Mouse (Mus musculus): ENCODE results near the gene Dusp16. TPM values are rescaled to one million over a fixed set of nuclear protein-coding genes. Genes with fewer than 3 reads are reported as not detected.

Gene Dusp16
- polyA plus RNA-seq, 1 experiment from 2014 or later: 14.9 TPM

DNA sequence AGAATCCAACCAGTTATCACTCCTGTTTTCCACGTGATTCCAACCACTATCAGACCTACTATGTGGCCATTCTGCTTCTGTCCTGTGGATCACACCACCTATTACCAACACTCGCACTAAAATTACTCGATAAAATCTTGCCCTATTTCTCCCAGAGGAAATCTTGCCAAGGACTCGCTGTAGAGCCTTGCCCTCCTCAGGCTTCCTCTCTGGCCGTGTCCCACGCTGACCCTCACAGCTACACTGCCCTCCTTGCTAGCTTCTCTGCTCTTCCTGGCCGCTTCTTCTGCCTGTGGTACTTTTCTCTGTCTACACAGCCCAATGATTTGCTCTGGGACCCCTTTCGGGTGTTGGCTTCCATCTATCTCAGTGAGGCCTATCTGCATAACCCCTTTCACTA, 59.6 kb downstream of the Dusp16 start:
- H3K4me1 ChIP-seq (ENCODE audit: control insufficient read depth, insufficient read depth, low read length): peaks cover 10% of the 10 kb centered on the region
- H3K9me3 ChIP-seq (replicated peaks; ENCODE audit: control insufficient read depth, low read length): no peaks in the 10 kb centered on the region; the same call in 1 of the 2 replicates
- no peak overlapping the region for H3K4me3 ChIP-seq (ENCODE audit: low read length)
- ATAC-seq (replicated peaks; ENCODE audit: extremely low read depth, insufficient read depth, low FRiP score): no peak
- H3K4me2 ChIP-seq (ENCODE audit: low read depth, low read length): no peak overlapping the region
- no peaks in the 10 kb centered on the region for H3K27me3 ChIP-seq (ENCODE audit: control insufficient read depth, insufficient read depth, low read length)
- no peak overlapping the region for H3K27ac ChIP-seq (ENCODE audit: low read length)
- no peak overlapping the region for H3K9ac ChIP-seq (ENCODE audit: low read length)
- peaks cover 19% of the 10 kb centered on the region for H3K36me3 ChIP-seq (ENCODE audit: control insufficient read depth, insufficient read depth)
- 90% methylated on average over 8 of the region's 8 CpGs for WGBS

DNA sequence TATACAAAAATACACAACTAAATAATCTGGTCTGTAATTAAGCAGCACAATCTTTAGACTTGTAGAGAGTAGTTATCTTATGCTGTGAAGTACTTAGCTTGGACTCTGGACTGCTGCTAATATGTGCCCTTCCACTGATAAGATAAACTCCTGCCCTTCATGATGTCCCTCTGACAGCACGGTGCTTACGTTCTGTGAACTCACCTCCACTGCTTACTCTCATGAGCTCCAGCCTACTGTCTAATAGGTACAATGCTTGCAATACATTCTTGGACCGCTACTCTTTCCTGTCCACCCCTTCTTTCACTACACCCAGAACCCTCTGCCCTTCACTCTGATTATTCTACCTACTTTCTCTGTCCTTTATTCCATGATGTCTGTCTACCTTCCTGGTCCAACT, 61.4 kb downstream of the Dusp16 start:
- Histone ChIP-seq H3K27me3 (ENCODE audit: control insufficient read depth, insufficient read depth, low read length) (no peaks in the 10 kb centered on the region), H3K4me2 (ENCODE audit: low read depth, low read length) (no peak overlapping the region), H3K4me3 (ENCODE audit: low read length) (no peak overlapping the region), H3K27ac (ENCODE audit: low read length) (peak overlapping the region; percentile 11), H3K36me3 (ENCODE audit: control insufficient read depth, insufficient read depth) (peaks cover 11% of the 10 kb centered on the region), H3K4me1 (ENCODE audit: control insufficient read depth, insufficient read depth, low read length) (peaks cover 10% of the 10 kb centered on the region), H3K9me3 (replicated peaks; ENCODE audit: control insufficient read depth, low read length) (no peaks in the 10 kb centered on the region), H3K9ac (ENCODE audit: low read length) (no peak overlapping the region)
- WGBS: 47% methylated on average over 3 of the region's 3 CpGs
- no peak for ATAC-seq (replicated peaks; ENCODE audit: extremely low read depth, insufficient read depth, low FRiP score)

DNA sequence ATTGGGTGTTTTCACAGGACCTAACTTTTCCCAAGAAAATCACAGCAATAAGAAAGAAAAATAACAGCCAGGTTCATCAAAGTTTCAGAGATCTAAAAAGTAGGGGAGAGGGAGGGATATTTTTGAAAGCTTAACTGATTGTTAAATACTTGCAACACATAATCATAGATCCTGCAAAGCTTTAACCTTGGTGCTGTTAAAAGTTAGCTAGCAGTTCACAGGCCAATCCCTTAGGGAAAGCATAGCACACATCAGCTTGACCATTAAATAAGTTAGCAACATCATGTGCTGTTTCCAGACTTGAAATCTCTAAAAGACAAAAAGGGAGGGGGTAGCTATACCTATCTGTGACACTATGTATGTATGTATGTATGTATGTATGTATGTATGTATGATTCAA, 67.0 kb downstream of the Dusp16 start:
- ATAC-seq (replicated peaks; ENCODE audit: extremely low read depth, insufficient read depth, low FRiP score): no peak
- Histone ChIP-seq H3K27me3 (ENCODE audit: control insufficient read depth, insufficient read depth, low read length) (no peaks in the 10 kb centered on the region), H3K36me3 (ENCODE audit: control insufficient read depth, insufficient read depth) (peaks cover 13% of the 10 kb centered on the region; the same call in 1 of the 2 replicates)

DNA sequence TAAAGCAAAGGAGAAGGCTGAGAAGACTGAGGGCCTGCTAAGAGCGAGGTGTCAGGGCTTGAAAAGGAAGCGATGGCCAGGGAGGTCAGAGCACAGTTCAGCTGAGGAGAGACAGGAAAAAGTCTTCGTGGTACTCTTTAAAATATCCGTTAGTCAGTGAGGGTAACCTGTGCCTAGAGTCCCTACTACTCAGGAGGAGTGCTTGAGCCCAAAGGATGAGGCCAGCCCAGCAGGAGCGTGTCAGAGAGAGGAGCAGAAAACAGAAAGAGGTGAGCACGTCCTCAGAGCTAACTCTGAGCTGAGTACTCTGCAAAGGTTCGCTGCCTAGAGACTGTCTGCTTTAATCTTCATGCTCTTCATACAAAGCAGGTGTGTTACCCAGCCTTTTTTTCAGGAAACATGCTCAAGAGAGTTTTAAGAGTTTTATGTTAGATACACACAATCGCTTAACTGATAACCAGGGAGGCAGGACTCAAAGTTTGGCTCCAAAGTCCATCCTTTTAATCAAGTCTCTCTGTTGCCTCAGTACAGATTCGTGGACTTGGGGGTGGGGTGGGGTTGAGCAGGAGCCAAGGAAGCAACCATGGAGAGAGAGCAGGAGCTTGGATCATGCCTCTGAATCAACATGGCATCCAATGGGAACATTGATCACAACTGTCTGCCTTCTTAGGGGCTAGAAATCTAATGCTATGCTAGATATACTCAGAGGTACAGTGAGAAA, 68.4 kb downstream of the Dusp16 start:
- Histone ChIP-seq H3K36me3 (ENCODE audit: control insufficient read depth, insufficient read depth) (peaks cover 24% of the 10 kb centered on the region; the same call in 1 of the 2 replicates), H3K27me3 (ENCODE audit: control insufficient read depth, insufficient read depth, low read length) (no peaks in the 10 kb centered on the region), H3K27ac (ENCODE audit: low read length) (no peak overlapping the region), H3K9ac (ENCODE audit: low read length) (no peak overlapping the region), H3K4me2 (ENCODE audit: low read depth, low read length) (no peak overlapping the region), H3K4me3 (ENCODE audit: low read length) (no peak overlapping the region), H3K9me3 (replicated peaks; ENCODE audit: control insufficient read depth, low read length) (no peaks in the 10 kb centered on the region), H3K4me1 (ENCODE audit: control insufficient read depth, insufficient read depth, low read length) (no peaks in the 10 kb centered on the region)
- WGBS: 79% methylated on average over 9 of the region's 9 CpGs
- ATAC-seq (replicated peaks; ENCODE audit: extremely low read depth, insufficient read depth, low FRiP score): no peak

More for the DNA sequence above, 67.0 kb downstream of the Dusp16 start:
- no peak overlapping the region for H3K27ac ChIP-seq (ENCODE audit: low read length)
- H3K9me3 ChIP-seq (replicated peaks; ENCODE audit: control insufficient read depth, low read length): no peaks in the 10 kb centered on the region
- H3K4me1 ChIP-seq (ENCODE audit: control insufficient read depth, insufficient read depth, low read length): no peaks in the 10 kb centered on the region; the same call in 1 of the 2 replicates
- no peak overlapping the region for H3K4me2 ChIP-seq (ENCODE audit: low read depth, low read length)
- H3K9ac ChIP-seq (ENCODE audit: low read length): no peak overlapping the region
- H3K4me3 ChIP-seq (ENCODE audit: low read length): no peak overlapping the region

DNA sequence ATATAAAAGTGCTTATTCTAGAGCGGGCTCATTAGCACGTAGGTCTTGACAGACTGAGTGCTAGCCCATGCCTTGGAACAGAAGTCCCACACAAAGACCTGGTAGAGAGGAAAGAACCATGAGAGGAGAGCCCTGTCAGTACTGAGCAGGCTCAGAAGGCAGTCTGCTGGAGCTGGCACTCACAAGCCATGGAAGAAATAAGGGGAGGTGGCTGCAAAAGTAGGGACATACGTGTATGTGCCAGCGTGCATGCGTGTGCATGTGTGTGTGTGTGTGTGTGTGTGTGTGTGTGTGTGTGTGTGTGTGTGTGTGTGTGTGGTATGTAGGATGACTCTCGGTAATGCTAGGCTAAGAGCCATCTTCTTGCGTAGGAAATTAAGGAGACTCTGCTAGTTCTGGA, 69.1 kb downstream of the Dusp16 start:
- H3K27me3 ChIP-seq (ENCODE audit: control insufficient read depth, insufficient read depth, low read length): no peaks in the 10 kb centered on the region
- no peaks in the 10 kb centered on the region for H3K9me3 ChIP-seq (replicated peaks; ENCODE audit: control insufficient read depth, low read length)
- no peak overlapping the region for H3K27ac ChIP-seq (ENCODE audit: low read length)
- peaks cover 25% of the 10 kb centered on the region; the same call in 1 of the 2 replicates for H3K36me3 ChIP-seq (ENCODE audit: control insufficient read depth, insufficient read depth)
- H3K4me1 ChIP-seq (ENCODE audit: control insufficient read depth, insufficient read depth, low read length): no peaks in the 10 kb centered on the region
- no peak for ATAC-seq (replicated peaks; ENCODE audit: extremely low read depth, insufficient read depth, low FRiP score)
- no peak overlapping the region for H3K4me2 ChIP-seq (ENCODE audit: low read depth, low read length)
- 94% methylated on average over 7 of the region's 7 CpGs for WGBS
- no peak overlapping the region for H3K4me3 ChIP-seq (ENCODE audit: low read length)
- H3K9ac ChIP-seq (ENCODE audit: low read length): no peak overlapping the region

DNA sequence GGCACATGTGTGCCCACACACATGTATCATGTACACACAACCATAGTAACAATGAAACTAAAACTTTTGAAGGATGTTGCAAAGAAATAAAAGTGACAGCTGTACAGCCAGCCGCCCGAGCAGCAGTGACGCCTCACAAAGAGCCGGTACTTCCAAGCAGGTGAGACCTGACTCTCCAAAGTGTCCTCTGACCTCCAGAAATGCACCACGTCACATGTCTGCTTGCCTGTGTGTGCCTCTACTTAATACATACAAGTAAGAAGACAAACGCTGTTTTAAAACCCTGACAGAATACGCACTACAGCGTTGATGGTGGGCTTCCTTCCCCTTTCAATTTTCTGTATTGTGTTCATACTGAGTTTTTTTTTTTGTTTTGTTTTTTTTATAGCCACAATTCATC, 69.5 kb downstream of the Dusp16 start:
- no peaks in the 10 kb centered on the region for H3K4me1 ChIP-seq (ENCODE audit: control insufficient read depth, insufficient read depth, low read length)
- no peak overlapping the region for H3K4me3 ChIP-seq (ENCODE audit: low read length)
- no peak for ATAC-seq (replicated peaks; ENCODE audit: extremely low read depth, insufficient read depth, low FRiP score)
- no peaks in the 10 kb centered on the region for H3K9me3 ChIP-seq (replicated peaks; ENCODE audit: control insufficient read depth, low read length)
- no peaks in the 10 kb centered on the region for H3K27me3 ChIP-seq (ENCODE audit: control insufficient read depth, insufficient read depth, low read length)
- 88% methylated on average over 8 of the region's 8 CpGs for WGBS
- peaks cover 29% of the 10 kb centered on the region for H3K36me3 ChIP-seq (ENCODE audit: control insufficient read depth, insufficient read depth)
- no peak overlapping the region for H3K4me2 ChIP-seq (ENCODE audit: low read depth, low read length)
- no peak overlapping the region for H3K9ac ChIP-seq (ENCODE audit: low read length)
- no peak overlapping the region for H3K27ac ChIP-seq (ENCODE audit: low read length)

DNA sequence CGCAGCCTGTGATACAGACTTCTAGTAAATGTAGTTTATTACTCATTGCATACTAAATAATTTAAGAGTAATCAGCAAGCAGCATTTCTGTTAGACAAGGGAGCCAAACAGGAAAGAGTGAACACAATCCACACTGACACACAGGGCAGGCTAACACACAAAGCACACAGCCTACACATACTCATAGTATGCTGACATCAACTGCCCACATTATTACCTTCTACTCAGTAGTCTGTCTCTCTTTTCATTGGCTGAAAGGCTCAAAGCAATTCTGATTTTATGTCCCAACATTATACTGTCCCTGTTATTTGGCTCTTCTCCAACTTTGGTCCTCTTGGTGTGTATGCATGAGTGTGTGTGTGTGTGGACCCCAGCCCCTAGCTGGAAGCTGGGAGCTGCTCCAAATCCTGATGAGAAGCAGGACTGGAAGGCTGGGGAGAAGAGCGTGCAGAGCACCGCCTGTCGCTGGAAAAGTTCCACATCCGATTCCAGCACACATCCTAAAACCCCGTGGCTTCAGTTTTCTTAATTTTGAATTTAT, 70.6 kb downstream of the Dusp16 start:
- Histone ChIP-seq H3K27me3 (ENCODE audit: control insufficient read depth, insufficient read depth, low read length) (no peaks in the 10 kb centered on the region), H3K4me1 (ENCODE audit: control insufficient read depth, insufficient read depth, low read length) (peaks cover under 1% of the 10 kb centered on the region; the same call in 1 of the 2 replicates), H3K9ac (ENCODE audit: low read length) (no peak overlapping the region), H3K4me2 (ENCODE audit: low read depth, low read length) (no peak overlapping the region), H3K36me3 (ENCODE audit: control insufficient read depth, insufficient read depth) (peaks cover 38% of the 10 kb centered on the region), H3K4me3 (ENCODE audit: low read length) (no peak overlapping the region), H3K9me3 (replicated peaks; ENCODE audit: control insufficient read depth, low read length) (no peaks in the 10 kb centered on the region), H3K27ac (ENCODE audit: low read length) (no peak overlapping the region)
- no peak for ATAC-seq (replicated peaks; ENCODE audit: extremely low read depth, insufficient read depth, low FRiP score)
- WGBS: 77% methylated on average over 6 of the region's 6 CpGs

DNA sequence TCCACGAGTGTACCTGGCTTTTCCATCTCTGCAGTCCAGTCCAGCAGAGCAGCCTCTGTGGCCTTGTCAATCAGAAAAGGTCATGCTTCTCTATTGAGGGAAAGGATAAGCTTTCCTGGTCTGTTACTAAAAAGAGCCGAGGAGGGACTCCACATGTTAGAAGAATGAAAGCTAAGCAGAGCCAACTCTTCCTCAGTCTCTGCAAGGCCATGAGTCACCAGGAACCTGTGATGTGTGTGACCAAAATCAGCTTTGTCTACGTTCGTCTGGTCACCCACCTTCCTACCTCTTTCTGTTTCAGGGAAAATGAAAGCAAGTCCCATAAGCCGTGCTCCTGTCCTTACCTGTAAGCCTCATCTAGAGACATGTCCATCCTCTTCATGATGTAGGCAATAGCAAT, 72.3 kb downstream of the Dusp16 start:
- ATAC-seq (replicated peaks; ENCODE audit: extremely low read depth, insufficient read depth, low FRiP score): no peak
- no peak overlapping the region for H3K9ac ChIP-seq (ENCODE audit: low read length)
- no peak overlapping the region for H3K4me2 ChIP-seq (ENCODE audit: low read depth, low read length)
- no peaks in the 10 kb centered on the region for H3K9me3 ChIP-seq (replicated peaks; ENCODE audit: control insufficient read depth, low read length)
- H3K27ac ChIP-seq (ENCODE audit: low read length): no peak overlapping the region
- H3K4me1 ChIP-seq (ENCODE audit: control insufficient read depth, insufficient read depth, low read length): peaks cover 9% of the 10 kb centered on the region
- peaks cover 37% of the 10 kb centered on the region for H3K36me3 ChIP-seq (ENCODE audit: control insufficient read depth, insufficient read depth)
- no peak overlapping the region for H3K4me3 ChIP-seq (ENCODE audit: low read length)
- WGBS: 64% methylated on average over 5 of the region's 5 CpGs
- no peaks in the 10 kb centered on the region for H3K27me3 ChIP-seq (ENCODE audit: control insufficient read depth, insufficient read depth, low read length)

DNA sequence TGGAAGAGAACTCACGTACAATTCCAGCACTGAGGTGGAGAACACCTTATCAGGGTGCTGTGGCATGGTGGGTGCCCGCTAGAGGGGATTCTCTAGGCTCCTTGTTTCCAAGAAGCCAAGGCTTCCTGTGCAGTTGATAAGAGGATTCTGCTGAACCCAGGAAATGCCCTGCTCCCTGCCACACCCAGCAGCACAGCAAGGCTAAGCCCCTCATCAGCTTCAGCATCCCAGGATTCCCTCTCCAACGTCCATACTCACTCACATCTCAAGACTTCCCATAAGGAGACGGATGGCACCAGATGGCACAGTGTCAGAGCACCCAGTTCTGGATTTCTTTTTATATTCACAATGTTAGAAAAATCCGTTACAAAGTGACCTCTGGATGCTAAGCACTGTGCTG, 73.3 kb downstream of the Dusp16 start:
- no peaks in the 10 kb centered on the region for H3K27me3 ChIP-seq (ENCODE audit: control insufficient read depth, insufficient read depth, low read length)

More for the DNA sequence above, 73.3 kb downstream of the Dusp16 start:
- Histone ChIP-seq H3K4me3 (ENCODE audit: low read length) (no peak overlapping the region), H3K36me3 (ENCODE audit: control insufficient read depth, insufficient read depth) (peaks cover 34% of the 10 kb centered on the region), H3K9me3 (replicated peaks; ENCODE audit: control insufficient read depth, low read length) (no peaks in the 10 kb centered on the region), H3K4me1 (ENCODE audit: control insufficient read depth, insufficient read depth, low read length) (peaks cover 9% of the 10 kb centered on the region), H3K9ac (ENCODE audit: low read length) (no peak overlapping the region), H3K4me2 (ENCODE audit: low read depth, low read length) (no peak overlapping the region), H3K27ac (ENCODE audit: low read length) (no peak overlapping the region)
- WGBS: 81% methylated on average over 5 of the region's 5 CpGs
- no peak for ATAC-seq (replicated peaks; ENCODE audit: extremely low read depth, insufficient read depth, low FRiP score)

All from heart, embryonic 16.5 days (tissue).